Mouse (Mus musculus): Measurements from ENCODE around the gene Arrdc2. TPM values are rescaled to one million over a fixed set of nuclear protein-coding genes. Genes with fewer than 3 reads are reported as not detected.
A peak's percentile ranks its signal among the peaks of the same experiment; 100 is the strongest.

The Arrdc2 gene
- polyA plus RNA-seq, 1 experiment from 2014 or later = 6.9 TPM

- Histone ChIP-seq H3K4me1 (replicated peaks; ENCODE audit: control insufficient read depth, insufficient read depth, low read length) (no peaks in the 10 kb centered on the region; the same call in 1 of the 2 replicates), H3K9ac (ENCODE audit: low read depth, low read length) (peak overlapping the region; percentile 57), H3K9me3 (ENCODE audit: control insufficient read depth) (no peaks in the 10 kb centered on the region), H3K4me2 (replicated peaks; ENCODE audit: low read depth) (peak overlapping the region; percentile 89), H3K27ac (ENCODE audit: low read depth, low read length) (peak overlapping the region; percentile 21; the same call in 1 of the 2 replicates), H3K36me3 (ENCODE audit: control insufficient read depth, insufficient read depth) (peaks cover 4% of the 10 kb centered on the region; the same call in 1 of the 2 replicates), H3K27me3 (replicated peaks; ENCODE audit: control insufficient read depth, insufficient read depth, low read length) (no peaks in the 10 kb centered on the region), H3K4me3 (ENCODE audit: low read depth, low read length) (peak overlapping the region; percentile 61)
- ATAC-seq = no peak
- WGBS = 3% methylated on average over 31 of the region's 31 CpGs
- no peak for TF ChIP-seq CTCF (IDR thresholded peaks at IDR 0.05; ENCODE audit: low read depth)
Observed at GRCm38 (mm10) chr8:70872643-70873363, 33.3 kb upstream of the Arrdc2 start.

- ATAC-seq = no peak
- peaks cover 8% of the 10 kb centered on the region; the same call in 1 of the 2 replicates for H3K36me3 ChIP-seq (ENCODE audit: control insufficient read depth, insufficient read depth)
- no peak overlapping the region for H3K27ac ChIP-seq (ENCODE audit: low read depth, low read length)
- H3K27me3 ChIP-seq (replicated peaks; ENCODE audit: control insufficient read depth, insufficient read depth, low read length) = no peaks in the 10 kb centered on the region
- no peaks in the 10 kb centered on the region; the same call in 1 of the 2 replicates for H3K4me1 ChIP-seq (replicated peaks; ENCODE audit: control insufficient read depth, insufficient read depth, low read length)
- no peaks in the 10 kb centered on the region for H3K9me3 ChIP-seq (ENCODE audit: control insufficient read depth)
- no peak overlapping the region for H3K4me3 ChIP-seq (ENCODE audit: low read depth, low read length)
- WGBS = 87% methylated on average over 5 of the region's 5 CpGs
- no peak overlapping the region for H3K4me2 ChIP-seq (replicated peaks; ENCODE audit: low read depth)
- no peak for TF ChIP-seq CTCF (IDR thresholded peaks at IDR 0.05; ENCODE audit: low read depth)
- no peak overlapping the region for H3K9ac ChIP-seq (ENCODE audit: low read depth, low read length)
Observed at GRCm38 (mm10) chr8:70871195-70871807, 31.8 kb upstream of the Arrdc2 start.

- Histone ChIP-seq H3K9me3 (ENCODE audit: control insufficient read depth) (no peaks in the 10 kb centered on the region), H3K4me1 (replicated peaks; ENCODE audit: control insufficient read depth, insufficient read depth, low read length) (peaks cover 5% of the 10 kb centered on the region), H3K4me2 (replicated peaks; ENCODE audit: low read depth) (peak overlapping the region; percentile 59; the same call in 1 of the 2 replicates), H3K27me3 (replicated peaks; ENCODE audit: control insufficient read depth, insufficient read depth, low read length) (peaks cover 5% of the 10 kb centered on the region), H3K27ac (ENCODE audit: low read depth, low read length) (no peak overlapping the region), H3K36me3 (ENCODE audit: control insufficient read depth, insufficient read depth) (peaks cover 8% of the 10 kb centered on the region; the same call in 1 of the 2 replicates), H3K4me3 (ENCODE audit: low read depth, low read length) (no peak overlapping the region), H3K9ac (ENCODE audit: low read depth, low read length) (no peak overlapping the region)
- TF ChIP-seq CTCF (IDR thresholded peaks at IDR 0.05; ENCODE audit: low read depth) = peak; percentile 98
- 0 out of 2 replicates have a peak, but pooled peaks have one; percentile 5 for ATAC-seq
- 50% methylated on average over 16 of the region's 16 CpGs for WGBS
Observed at GRCm38 (mm10) chr8:70869601-70870041, 30.1 kb upstream of the Arrdc2 start.

- peaks cover 8% of the 10 kb centered on the region; the same call in 1 of the 2 replicates for H3K36me3 ChIP-seq (ENCODE audit: control insufficient read depth, insufficient read depth)
- no peak overlapping the region for H3K9ac ChIP-seq (ENCODE audit: low read depth, low read length)
- no peak for ATAC-seq
- H3K4me3 ChIP-seq (ENCODE audit: low read depth, low read length) = no peak overlapping the region
- H3K9me3 ChIP-seq (ENCODE audit: control insufficient read depth) = no peaks in the 10 kb centered on the region
- no peak for TF ChIP-seq CTCF (IDR thresholded peaks at IDR 0.05; ENCODE audit: low read depth)
- peaks cover 9% of the 10 kb centered on the region for H3K27me3 ChIP-seq (replicated peaks; ENCODE audit: control insufficient read depth, insufficient read depth, low read length)
- H3K4me1 ChIP-seq (replicated peaks; ENCODE audit: control insufficient read depth, insufficient read depth, low read length) = peaks cover 5% of the 10 kb centered on the region
- H3K27ac ChIP-seq (ENCODE audit: low read depth, low read length) = no peak overlapping the region
- WGBS = 46% methylated on average over 5 of the region's 5 CpGs
- peak overlapping the region; percentile 59 for H3K4me2 ChIP-seq (replicated peaks; ENCODE audit: low read depth)
Observed at GRCm38 (mm10) chr8:70869199-70869571, 29.7 kb upstream of the Arrdc2 start.

- Histone ChIP-seq H3K4me3 (ENCODE audit: low read depth, low read length) (0 out of 2 replicates have a peak overlapping the region, but pooled peaks have one; percentile 18), H3K4me1 (replicated peaks; ENCODE audit: control insufficient read depth, insufficient read depth, low read length) (peaks cover 5% of the 10 kb centered on the region), H3K36me3 (ENCODE audit: control insufficient read depth, insufficient read depth) (peaks cover 8% of the 10 kb centered on the region; the same call in 1 of the 2 replicates), H3K9me3 (ENCODE audit: control insufficient read depth) (no peaks in the 10 kb centered on the region), H3K9ac (ENCODE audit: low read depth, low read length) (no peak overlapping the region), H3K27ac (ENCODE audit: low read depth, low read length) (no peak overlapping the region), H3K27me3 (replicated peaks; ENCODE audit: control insufficient read depth, insufficient read depth, low read length) (peaks cover 14% of the 10 kb centered on the region), H3K4me2 (replicated peaks; ENCODE audit: low read depth) (peak overlapping the region; percentile 59)
- 24% methylated on average over 40 of the region's 40 CpGs for WGBS
- peak; percentile 43 for TF ChIP-seq CTCF (IDR thresholded peaks at IDR 0.05; ENCODE audit: low read depth)
- ATAC-seq = no peak
Observed at GRCm38 (mm10) chr8:70868559-70869198, 29.2 kb upstream of the Arrdc2 start.

- peaks cover 13% of the 10 kb centered on the region for H3K4me1 ChIP-seq (replicated peaks; ENCODE audit: control insufficient read depth, insufficient read depth, low read length)
- no peak overlapping the region for H3K9ac ChIP-seq (ENCODE audit: low read depth, low read length)
Observed at GRCm38 (mm10) chr8:70866566-70866965, 27.0 kb upstream of the Arrdc2 start.

More at GRCm38 (mm10) chr8:70866566-70866965, 27.0 kb upstream of the Arrdc2 start:
- peaks cover 35% of the 10 kb centered on the region for H3K27me3 ChIP-seq (replicated peaks; ENCODE audit: control insufficient read depth, insufficient read depth, low read length)
- ATAC-seq = no peak
- 81% methylated on average over 7 of the region's 7 CpGs for WGBS
- no peak overlapping the region; the same call in 1 of the 2 replicates for H3K4me2 ChIP-seq (replicated peaks; ENCODE audit: low read depth)
- no peak overlapping the region for H3K4me3 ChIP-seq (ENCODE audit: low read depth, low read length)
- peaks cover 8% of the 10 kb centered on the region; the same call in 1 of the 2 replicates for H3K36me3 ChIP-seq (ENCODE audit: control insufficient read depth, insufficient read depth)
- no peak for TF ChIP-seq CTCF (IDR thresholded peaks at IDR 0.05; ENCODE audit: low read depth)
- H3K27ac ChIP-seq (ENCODE audit: low read depth, low read length) = no peak overlapping the region
- no peaks in the 10 kb centered on the region for H3K9me3 ChIP-seq (ENCODE audit: control insufficient read depth)

Data from intestine, postnatal 0 days (tissue).